Comparison of ENCODE assay signal across 8 mouse cellular contexts in genomic region chr11:60256176-60256681, GRCm38 (mm10). TPM values are rescaled to one million over a fixed set of nuclear protein-coding genes. Genes with fewer than 3 reads are reported as not detected.
DNase-seq lines count a peak whose midpoint lies in the region; ATAC-seq lines count a peak whose summit lies in the region.

No protein-coding gene starts in this region.

- no peak overlapping the region for H3K4me2 ChIP-seq in lung, embryonic 16.5 days (ENCODE audit: low read depth, low read length)

- no peaks in the 10 kb centered on the region for H3K9me3 ChIP-seq in lung, embryonic 16.5 days (ENCODE audit: control insufficient read depth, low read length)

- peak; percentile 56 for DNase-seq in adrenal gland, adult 2 months
- no peak for DNase-seq in adrenal gland, adult 18-20 months (ENCODE audit: low spot score in 2 of 2)
- DNase-seq in lung, adult 18-20 months: no peak
- peak; percentile 47 to 53 for DNase-seq in frontal cortex, postnatal 36 days (ENCODE audit: low spot score in 2 of 2)
- peak; percentile 79 for DNase-seq in layer of hippocampus, adult 9-11 months
- DNase-seq in c-Kit-positive CD71-positive TER-119-positive erythroid progenitor cells, embryonic 14.5 days (ENCODE audit: low spot score): no peak
- no peak for DNase-seq in thymus, postnatal 14 days

- no peaks in the 10 kb centered on the region for H3K27me3 ChIP-seq in lung, embryonic 16.5 days (ENCODE audit: control insufficient read depth, insufficient read depth, low read depth, low read length)

- H3K27ac ChIP-seq in lung, embryonic 16.5 days (ENCODE audit: low read length): 0 out of 2 replicates have a peak overlapping the region, but pooled peaks have one; percentile 4

- H3K36me3 ChIP-seq in lung, embryonic 16.5 days (ENCODE audit: control insufficient read depth, insufficient read depth, low read length): peaks cover 6% of the 10 kb centered on the region; the same call in 1 of the 2 replicates

- ATAC-seq in lung, embryonic 16.5 days (ENCODE audit: low read depth): peak; percentile 63; the same call in 1 of the 2 replicates

- H3K4me3 ChIP-seq in lung, embryonic 16.5 days (ENCODE audit: low read length): no peak overlapping the region

- H3K4me1 ChIP-seq in lung, embryonic 16.5 days (replicated peaks; ENCODE audit: control insufficient read depth, insufficient read depth, low read length): peaks cover 23% of the 10 kb centered on the region

- H3K9ac ChIP-seq in lung, embryonic 16.5 days (ENCODE audit: low read length): no peak overlapping the region

- WGBS in lung, embryonic 16.5 days: 42% methylated on average over 6 of the region's 6 CpGs

RNA-seq across cellular contexts. Expression of gene Srebf1, which starts 33.8 kb away (rescaled TPM):
- total RNA-seq in adrenal gland, adult 2 months (2021): 100 to 1,000 TPM; 201 to 250 TPM
- 661 and 745 TPM in 2 replicates for polyA plus RNA-seq in adrenal gland, adult 2 months (2012; rRNA removed)
- 100 to 1,000 TPM; 141 to 185 TPM for total RNA-seq in adrenal gland, adult 18-20 months (2021)
- polyA plus RNA-seq in lung, embryonic 16.5 days (2015; fragmentation: Nextera tagmentation; extraction: Ambion mirVana): 65.9 and 74.3 TPM in 2 replicates

Comparison
In these comparisons a context has a peak if more than half of its experiments do, and no peak if none do; other contexts are left out.
1. DNase-seq: peak in adrenal gland, adult 2 months (single experiment), frontal cortex, postnatal 36 days (2 of 2) and layer of hippocampus, adult 9-11 months (single experiment); none in adrenal gland, adult 18-20 months (0 of 2), lung, adult 18-20 months (0 of 2), c-Kit-positive CD71-positive TER-119-positive erythroid progenitor cells, embryonic 14.5 days (single experiment) and thymus, postnatal 14 days (single experiment).